Mouse (Mus musculus) lung, adult 2 months (tissue): ENCODE measurements around the gene Sbsn. TPM values are rescaled to one million over a fixed set of nuclear protein-coding genes. Genes with fewer than 3 reads are reported as not detected.

ENCODE experiments used
- DNase-seq: peaks from one replicate; pipeline ENCODE4 v3.0.0; 2022
- H3K4me1 ChIP-seq: fragments of 200-500 bp; 2 replicates; pipeline ENCODE4 v1.6.1; 2011; ENCODE audit warnings: low read length; ENCODE audit not compliant: control insufficient read depth, insufficient read depth
- H3K4me3 ChIP-seq: fragments of 200-500 bp; replicated peaks from 2 replicates; pipeline ENCODE3; 2011; ENCODE audit warnings: low read depth, mild to moderate bottlenecking, control low read depth, low read length; ENCODE audit errors: extremely low read depth
- CTCF ChIP-seq: fragments of 200-500 bp; IDR thresholded peaks from 2 replicates; pipeline ENCODE4 v1.5.1; 2011; ENCODE audit warnings: mild to moderate bottlenecking, low read length, control low read depth; ENCODE audit not compliant: insufficient read depth
- POLR2A ChIP-seq: fragments of 200-500 bp; IDR thresholded peaks from 2 replicates; pipeline ENCODE4 v1.6.1; 2011; ENCODE audit warnings: low read depth, mild to moderate bottlenecking, control low read depth, low read length, borderline replicate concordance; ENCODE audit errors: extremely low read depth
- WGBS: fragments of 180-500 bp; shearing (Covaris S2); methylation state at CpG from one replicate; pipeline ENCODE4 v1.1.7; 2018; 5-methylcytosine and 5-hydroxymethylcytosine counted together
- polyA plus RNA-seq: library from polyadenylated mRNA; depleted of rRNA; stranded (reverse); fragments of >200 nt; gene quantifications from 2 replicates; pipeline ENCODE4 v1.2.3, GENCODE M21; 2012; rRNA removed

Sbsn gene
- polyA plus RNA-seq, 1 experiment, result 60.4 TPM

- DNase-seq, result no peak
- 90% methylated on average over 1 of the region's 1 CpGs for WGBS
- Histone ChIP-seq H3K4me3 (no peak overlapping the region), H3K4me1 (no peaks in the 10 kb centered on the region)
- TF ChIP-seq POLR2A (no peak), CTCF (no peak)
Observed at GRCm38 (mm10) chr7:30796790-30797189, 45.5 kb downstream of the Sbsn start.

DNA sequence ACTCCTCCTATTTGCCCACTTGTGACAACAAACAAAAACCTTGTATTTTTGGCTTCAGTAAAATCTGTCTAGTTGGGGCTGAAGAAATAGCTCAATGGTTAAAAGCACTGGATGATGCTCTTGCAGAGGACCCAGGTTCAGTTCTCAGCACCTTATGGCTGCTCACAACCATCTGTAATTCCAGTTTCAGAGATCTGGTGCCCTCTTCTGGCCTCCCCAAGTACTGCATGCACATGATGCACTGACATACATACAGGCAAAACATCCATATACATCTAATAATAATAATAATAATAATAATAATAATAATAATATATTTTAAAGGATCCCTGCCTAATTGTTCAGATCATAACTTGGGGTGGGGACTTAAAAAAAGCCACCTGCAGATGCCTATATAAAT lies 49.4 kb downstream of the Sbsn start:
- DNase-seq, result no peak
- Histone ChIP-seq H3K4me3 (no peak overlapping the region), H3K4me1 (no peaks in the 10 kb centered on the region)
- TF ChIP-seq POLR2A (no peak), CTCF (no peak)

GRCm38 (mm10) chr7:30803256-30803655 lies 52.0 kb downstream of the Sbsn start:
- no peak for DNase-seq
- 92% methylated on average over 3 of the region's 3 CpGs for WGBS
- no peaks in the 10 kb centered on the region for H3K4me1 ChIP-seq
- TF ChIP-seq POLR2A (no peak), CTCF (no peak)
- no peak overlapping the region for H3K4me3 ChIP-seq

DNA sequence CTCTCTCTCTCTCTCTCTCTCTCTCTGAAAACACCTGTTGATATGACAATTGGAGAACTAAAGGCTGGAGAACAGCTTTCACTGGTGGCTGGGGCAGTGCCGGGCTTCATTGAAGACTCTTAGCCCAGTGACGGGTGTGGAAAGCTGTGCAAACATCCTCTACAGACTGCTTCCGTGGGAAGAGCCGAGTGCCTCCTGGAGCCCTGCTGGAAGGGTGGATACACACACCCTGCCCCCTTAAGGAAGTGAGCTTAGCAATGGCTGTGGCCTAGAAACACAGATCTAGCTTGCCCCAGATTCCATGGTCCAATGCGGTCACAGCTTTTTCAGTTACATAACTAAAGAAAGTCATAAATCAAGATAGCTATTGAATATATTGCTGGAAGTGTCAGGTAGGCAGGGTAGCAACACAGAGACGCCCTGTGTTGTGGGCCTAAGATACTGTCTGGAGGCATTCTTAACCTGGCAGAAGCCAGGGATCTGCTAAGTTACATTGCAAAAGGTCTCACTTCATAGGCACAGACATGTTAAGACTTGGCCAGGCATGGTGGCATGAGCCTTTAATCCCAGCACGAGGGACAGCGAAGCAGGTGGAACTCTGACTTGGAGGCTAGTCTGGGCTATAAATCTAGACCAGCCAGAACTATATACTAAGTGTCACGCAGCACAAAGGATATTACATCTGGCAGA lies 52.9 kb downstream of the Sbsn start:
- WGBS, result 55% methylated on average over 9 of the region's 9 CpGs
- H3K4me3 ChIP-seq, result no peak overlapping the region
- peak; percentile 27 for DNase-seq

More for the DNA sequence above, 52.9 kb downstream of the Sbsn start:
- H3K4me1 ChIP-seq, result no peaks in the 10 kb centered on the region
- no peak for TF ChIP-seq POLR2A

Other genes with a start within 250 kb of the Sbsn start
- 21.4 and 24.0 TPM in 2 replicates for gene Arhgap33, start 216.4 kb upstream of the Sbsn start, polyA plus RNA-seq
- gene Hspb6, start 199.3 kb upstream of the Sbsn start, polyA plus RNA-seq, result 50.5 and 129 TPM in 2 replicates
- gene Proser3, start 199.2 kb upstream of the Sbsn start, polyA plus RNA-seq, result 10.2 and 12.4 TPM in 2 replicates
- gene Lin37, start 191.6 kb upstream of the Sbsn start, polyA plus RNA-seq, result 27.1 and 29.4 TPM in 2 replicates
- 47.6 and 50.1 TPM in 2 replicates for gene U2af1l4, start 188.2 kb upstream of the Sbsn start, polyA plus RNA-seq
- gene Gm49396, start 188.1 kb upstream of the Sbsn start, polyA plus RNA-seq, result 2.2 and 3.9 TPM in 2 replicates
- 92.5 and 133 TPM in 2 replicates for gene Psenen, start 187.8 kb upstream of the Sbsn start, polyA plus RNA-seq
- gene Igflr1, start 186.0 kb upstream of the Sbsn start, polyA plus RNA-seq, result 9.6 and 12.0 TPM in 2 replicates
- gene Kmt2b, start 162.7 kb upstream of the Sbsn start, polyA plus RNA-seq, result 49.9 and 58.6 TPM in 2 replicates
- 5.1 and 5.7 TPM in 2 replicates for gene Zbtb32, start 152.6 kb upstream of the Sbsn start, polyA plus RNA-seq
- 8.5 and 8.6 TPM in 2 replicates for gene Upk1a, start 138.6 kb upstream of the Sbsn start, polyA plus RNA-seq
- gene Cox6b1, start 125.3 kb upstream of the Sbsn start, polyA plus RNA-seq, result 183 and 273 TPM in 2 replicates
- gene Etv2, start 115.6 kb upstream of the Sbsn start, polyA plus RNA-seq, result not detected in 2 replicates
- 78.0 and 79.7 TPM in 2 replicates for gene Rbm42, start 101.2 kb upstream of the Sbsn start, polyA plus RNA-seq
- 9.9 and 13.0 TPM in 2 replicates for gene Haus5, start 86.5 kb upstream of the Sbsn start, polyA plus RNA-seq
- gene Pmis2, start 79.9 kb upstream of the Sbsn start, polyA plus RNA-seq, result not detected in 2 replicates
- not detected in 2 replicates for gene 2200002J24Rik, start 52.5 kb upstream of the Sbsn start, polyA plus RNA-seq
- gene Atp4a, start 39.3 kb upstream of the Sbsn start, polyA plus RNA-seq, result not detected in 2 replicates
- gene Tmem147, start 21.9 kb upstream of the Sbsn start, polyA plus RNA-seq, result 122 and 154 TPM in 2 replicates
- gene Gapdhs, start 7.8 kb upstream of the Sbsn start, polyA plus RNA-seq, result 0.27 and 0.40 TPM in 2 replicates
- gene Dmkn, start 12.3 kb downstream of the Sbsn start, polyA plus RNA-seq, result 43.8 and 486 TPM in 2 replicates
- 307 TPM in 1 of 2 replicates, not detected in the other for gene Krtdap, start 36.4 kb downstream of the Sbsn start, polyA plus RNA-seq
- gene Ffar2, start 72.3 kb downstream of the Sbsn start, polyA plus RNA-seq, result 3.0 and 5.2 TPM in 2 replicates
- gene Ffar3, start 104.7 kb downstream of the Sbsn start, polyA plus RNA-seq, result not detected in 2 replicates
- gene Ffar1, start 110.1 kb downstream of the Sbsn start, polyA plus RNA-seq, result 0.78 and 1.3 TPM in 2 replicates
- 14.4 and 19.3 TPM in 2 replicates for gene Cd22, start 128.9 kb downstream of the Sbsn start, polyA plus RNA-seq
- 3.3 and 3.7 TPM in 2 replicates for gene Mag, start 163.4 kb downstream of the Sbsn start, polyA plus RNA-seq
- 0.75 TPM in 1 of 2 replicates, not detected in the other for gene Hamp2, start 173.2 kb downstream of the Sbsn start, polyA plus RNA-seq
- gene Hamp, start 192.6 kb downstream of the Sbsn start, polyA plus RNA-seq, result 34.5 and 45.7 TPM in 2 replicates
- 122 and 190 TPM in 2 replicates for gene Usf2, start 205.3 kb downstream of the Sbsn start, polyA plus RNA-seq
- 93.0 and 116 TPM in 2 replicates for gene Lsr, start 222.0 kb downstream of the Sbsn start, polyA plus RNA-seq
- 5.7 and 7.2 TPM in 2 replicates for gene Fam187b, start 222.3 kb downstream of the Sbsn start, polyA plus RNA-seq